Mouse (Mus musculus) testis, adult 2 months (tissue): ENCODE measurements around the gene Dstn.

Experiments
- CTCF ChIP-seq: fragments of 200-500 bp; IDR thresholded peaks from 2 replicates; pipeline ENCODE4 v1.5.1; 2012; ENCODE audit warnings: low read depth, mild to moderate bottlenecking, inconsistent platforms, low read length, moderate library complexity; ENCODE audit not compliant: control insufficient read depth, insufficient read depth, insufficient replicate concordance
- POLR2A ChIP-seq: fragments of 200-500 bp; IDR thresholded peaks from 2 replicates; pipeline ENCODE4 v1.6.1; 2012; ENCODE audit warnings: low read depth, mild to moderate bottlenecking, inconsistent platforms, low read length, moderate library complexity; ENCODE audit not compliant: control insufficient read depth

DNA sequence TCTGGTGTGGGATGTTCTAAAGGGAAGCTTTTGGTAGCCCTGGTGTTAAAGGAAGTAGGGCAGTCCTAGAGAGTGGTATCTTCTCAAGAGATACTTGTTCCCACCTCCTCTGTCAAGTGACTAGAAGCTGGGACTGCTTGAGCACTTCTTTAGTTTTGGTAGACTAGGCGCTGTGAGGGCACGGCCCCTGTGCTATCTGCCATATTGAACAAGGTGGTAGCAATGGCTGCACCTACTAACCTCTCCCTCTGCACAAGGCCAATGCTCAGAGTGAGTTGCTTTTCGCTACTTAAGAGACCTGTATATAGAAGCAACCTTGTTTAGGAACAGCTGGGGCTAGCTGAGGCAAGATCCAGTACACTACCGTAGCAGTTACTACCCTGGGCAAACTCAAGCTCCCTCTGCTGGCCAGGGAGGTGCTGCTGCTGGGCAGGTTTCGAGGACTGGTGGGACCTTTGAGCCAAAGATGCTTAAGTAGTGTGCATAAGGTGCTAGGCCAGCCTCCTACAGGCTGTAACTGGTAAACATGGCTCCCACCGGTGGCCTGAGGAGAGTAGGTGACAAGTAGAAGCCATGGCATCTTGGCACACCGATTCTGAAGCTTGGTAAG, 30.5 kb downstream of the Dstn start:
- TF ChIP-seq CTCF (peak; percentile 41; the same call in 1 of the 2 replicates), POLR2A (no peak)
